Mouse (Mus musculus) testis, adult 2 months (tissue): Measurements from ENCODE around the gene Irgm2. TPM values are rescaled to one million over a fixed set of nuclear protein-coding genes. Genes with fewer than 3 reads are reported as not detected.
"Not testable (repeated sequence)": the region's sequence is repeated elsewhere in the genome, so short reads cannot be mapped to it uniquely, and the experiment has no call there.

ENCODE experiments used
- H3K27ac ChIP-seq: fragments of 200-500 bp; 2 replicates; pipeline ENCODE4 v1.5.1; 2012; ENCODE audit warnings: low read depth, low read length; ENCODE audit not compliant: control insufficient read depth, insufficient read depth
- H3K27me3 ChIP-seq: fragments of 200-500 bp; 2 replicates; pipeline ENCODE4 v1.6.1; 2012; ENCODE audit warnings: mild to moderate bottlenecking, low read length, moderate library complexity; ENCODE audit not compliant: control insufficient read depth, insufficient read depth
- H3K36me3 ChIP-seq: fragments of 200-500 bp; 2 replicates; pipeline ENCODE4 v1.6.1; 2012; ENCODE audit warnings: mild to moderate bottlenecking, low read length; ENCODE audit not compliant: control insufficient read depth, insufficient read depth
- H3K4me1 ChIP-seq: fragments of 200-500 bp; 2 replicates; pipeline ENCODE4 v1.6.1; 2012; ENCODE audit warnings: low read length; ENCODE audit not compliant: control insufficient read depth, insufficient read depth
- H3K4me3 ChIP-seq: fragments of 200-500 bp; 2 replicates; pipeline ENCODE4 v1.5.1; 2012; ENCODE audit warnings: low read depth, mild to moderate bottlenecking, low read length, moderate library complexity, mixed read lengths; ENCODE audit not compliant: control insufficient read depth
- CTCF ChIP-seq: fragments of 200-500 bp; IDR thresholded peaks from 2 replicates; pipeline ENCODE4 v1.5.1; 2012; ENCODE audit warnings: low read depth, mild to moderate bottlenecking, inconsistent platforms, low read length, moderate library complexity; ENCODE audit not compliant: control insufficient read depth, insufficient read depth, insufficient replicate concordance
- POLR2A ChIP-seq: fragments of 200-500 bp; IDR thresholded peaks from 2 replicates; pipeline ENCODE4 v1.6.1; 2012; ENCODE audit warnings: low read depth, mild to moderate bottlenecking, inconsistent platforms, low read length, moderate library complexity; ENCODE audit not compliant: control insufficient read depth
- polyA plus RNA-seq: library from polyadenylated mRNA; depleted of rRNA; stranded (reverse); fragments of >200 nt; gene quantifications from 2 replicates; pipeline ENCODE4 v1.2.3, GENCODE M21; 2012

The Irgm2 gene
- polyA plus RNA-seq, 1 experiment = 0.79 TPM

- Histone ChIP-seq H3K27me3 (no peaks in the 10 kb centered on the region), H3K36me3 (no peaks in the 10 kb centered on the region), H3K4me1 (no peaks in the 10 kb centered on the region), H3K27ac (no peak overlapping the region), H3K4me3 (no peak overlapping the region)
- peak; percentile 97 for TF ChIP-seq CTCF
- TF ChIP-seq POLR2A = no peak
Observed at GRCm38 (mm10) chr11:58225655-58226054, 26.2 kb downstream of the Irgm2 start.

- TF ChIP-seq CTCF = no peak
- no peak for TF ChIP-seq POLR2A
Observed at GRCm38 (mm10) chr11:58226425-58226824, 27.0 kb downstream of the Irgm2 start.

GRCm38 (mm10) chr11:58228021-58228420, 28.6 kb downstream of the Irgm2 start:
- not testable (repeated sequence) for H3K4me3 ChIP-seq, H3K4me1 ChIP-seq, H3K27ac ChIP-seq, H3K27me3 ChIP-seq, H3K36me3 ChIP-seq

More at GRCm38 (mm10) chr11:58226425-58226824, 27.0 kb downstream of the Irgm2 start:
- no peaks in the 10 kb centered on the region for H3K4me1 ChIP-seq
- H3K27ac ChIP-seq = no peak overlapping the region
- H3K4me3 ChIP-seq = no peak overlapping the region
- no peaks in the 10 kb centered on the region for H3K27me3 ChIP-seq
- H3K36me3 ChIP-seq = no peaks in the 10 kb centered on the region

GRCm38 (mm10) chr11:58230396-58230910, 31.0 kb downstream of the Irgm2 start:
- Histone ChIP-seq H3K27me3 (no peaks in the 10 kb centered on the region), H3K4me3 (peak overlapping the region; percentile 49), H3K4me1 (no peaks in the 10 kb centered on the region), H3K27ac (no peak overlapping the region), H3K36me3 (no peaks in the 10 kb centered on the region)
- TF ChIP-seq CTCF = no peak
- no peak for TF ChIP-seq POLR2A

- H3K27ac ChIP-seq = no peak overlapping the region
- H3K4me3 ChIP-seq = peak overlapping the region; percentile 49
- no peaks in the 10 kb centered on the region for H3K27me3 ChIP-seq
- H3K36me3 ChIP-seq = no peaks in the 10 kb centered on the region
- no peak for TF ChIP-seq CTCF
- no peak for TF ChIP-seq POLR2A
- no peaks in the 10 kb centered on the region for H3K4me1 ChIP-seq
Observed at GRCm38 (mm10) chr11:58231156-58231555, 31.7 kb downstream of the Irgm2 start.

GRCm38 (mm10) chr11:58234551-58234950, 35.1 kb downstream of the Irgm2 start:
- H3K27me3 ChIP-seq, H3K4me3 ChIP-seq, H3K27ac ChIP-seq, H3K36me3 ChIP-seq, H3K4me1 ChIP-seq: not testable (repeated sequence)

- Histone ChIP-seq H3K27me3 (no peaks in the 10 kb centered on the region), H3K4me1 (peaks cover 8% of the 10 kb centered on the region)
- TF ChIP-seq POLR2A = no peak
- peak; percentile 71; the same call in 1 of the 2 replicates for TF ChIP-seq CTCF
Observed at GRCm38 (mm10) chr11:58235152-58235551, 35.7 kb downstream of the Irgm2 start.

GRCm38 (mm10) chr11:58238840-58239791, 39.7 kb downstream of the Irgm2 start:
- TF ChIP-seq POLR2A (no peak), CTCF (peak; percentile 29; the same call in 1 of the 2 replicates)
- Histone ChIP-seq H3K27me3 (no peaks in the 10 kb centered on the region), H3K36me3 (no peaks in the 10 kb centered on the region), H3K4me3 (peak overlapping the region; percentile 77), H3K27ac (no peak overlapping the region), H3K4me1 (peaks cover 8% of the 10 kb centered on the region)

More at GRCm38 (mm10) chr11:58235152-58235551, 35.7 kb downstream of the Irgm2 start:
- Histone ChIP-seq H3K36me3 (no peaks in the 10 kb centered on the region), H3K4me3 (no peak overlapping the region), H3K27ac (no peak overlapping the region)
